8 mouse cellular contexts compared by ENCODE assay signal in genomic region chr3:85275075-85275474, GRCm38 (mm10).
A peak's percentile ranks its signal among the peaks of the same experiment; 100 is the strongest.
DNase-seq lines count a peak whose midpoint lies in the region; ATAC-seq lines count a peak whose summit lies in the region.

No protein-coding gene starts in this region.

- H3K4me3 ChIP-seq in forebrain, embryonic 15.5 days = no peak overlapping the region
- no peak overlapping the region for H3K4me3 ChIP-seq in forebrain, embryonic 13.5 days
- no peak overlapping the region for H3K4me3 ChIP-seq in heart, embryonic 13.5 days
- no peak overlapping the region for H3K4me3 ChIP-seq in limb, embryonic 12.5 days (replicated peaks)
- H3K4me3 ChIP-seq in stomach, embryonic 15.5 days (replicated peaks) = no peak overlapping the region

- no peaks in the 10 kb centered on the region for H3K27me3 ChIP-seq in forebrain, embryonic 15.5 days
- no peaks in the 10 kb centered on the region for H3K27me3 ChIP-seq in forebrain, embryonic 13.5 days
- H3K27me3 ChIP-seq in heart, embryonic 13.5 days (replicated peaks) = no peaks in the 10 kb centered on the region
- H3K27me3 ChIP-seq in limb, embryonic 12.5 days = no peaks in the 10 kb centered on the region
- no peaks in the 10 kb centered on the region for H3K27me3 ChIP-seq in stomach, embryonic 15.5 days (replicated peaks)

- ATAC-seq in forebrain, embryonic 15.5 days (replicated peaks) = 0 out of 2 replicates have a peak, but pooled peaks have one; percentile 35
- ATAC-seq in forebrain, embryonic 13.5 days = no peak
- ATAC-seq in heart, embryonic 13.5 days (ENCODE audit: extremely low read depth, insufficient number of reproducible peaks, low FRiP score, low TSS enrichment) = no peak
- ATAC-seq in limb, embryonic 12.5 days (ENCODE audit: insufficient number of reproducible peaks, insufficient read depth, low FRiP score, low TSS enrichment, low read depth) = peak; percentile 63; the same call in 1 of the 2 replicates
- 0 out of 2 replicates have a peak, but pooled peaks have one; percentile 50 for ATAC-seq in stomach, embryonic 15.5 days (ENCODE audit: insufficient read depth, low FRiP score, low read depth)

- H3K4me2 ChIP-seq in forebrain, embryonic 15.5 days (replicated peaks) = no peak overlapping the region
- no peak overlapping the region for H3K4me2 ChIP-seq in forebrain, embryonic 13.5 days
- peak overlapping the region; percentile 1; the same call in 1 of the 2 replicates for H3K4me2 ChIP-seq in heart, embryonic 13.5 days
- H3K4me2 ChIP-seq in limb, embryonic 12.5 days = no peak overlapping the region
- H3K4me2 ChIP-seq in stomach, embryonic 15.5 days = no peak overlapping the region

- no peaks in the 10 kb centered on the region for H3K9me3 ChIP-seq in forebrain, embryonic 15.5 days
- no peaks in the 10 kb centered on the region for H3K9me3 ChIP-seq in forebrain, embryonic 13.5 days (replicated peaks)
- H3K9me3 ChIP-seq in heart, embryonic 13.5 days = no peaks in the 10 kb centered on the region
- H3K9me3 ChIP-seq in limb, embryonic 12.5 days = no peaks in the 10 kb centered on the region
- no peaks in the 10 kb centered on the region for H3K9me3 ChIP-seq in stomach, embryonic 15.5 days

- no peak overlapping the region for H3K27ac ChIP-seq in forebrain, embryonic 15.5 days (replicated peaks)
- H3K27ac ChIP-seq in forebrain, embryonic 13.5 days = no peak overlapping the region
- H3K27ac ChIP-seq in heart, embryonic 13.5 days (replicated peaks) = 0 out of 2 replicates have a peak overlapping the region, but pooled peaks have one; percentile 21
- H3K27ac ChIP-seq in limb, embryonic 12.5 days = no peak overlapping the region
- no peak overlapping the region for H3K27ac ChIP-seq in stomach, embryonic 15.5 days

- H3K9ac ChIP-seq in forebrain, embryonic 15.5 days (replicated peaks) = no peak overlapping the region
- no peak overlapping the region for H3K9ac ChIP-seq in forebrain, embryonic 13.5 days
- no peak overlapping the region for H3K9ac ChIP-seq in heart, embryonic 13.5 days
- no peak overlapping the region for H3K9ac ChIP-seq in limb, embryonic 12.5 days (replicated peaks)
- H3K9ac ChIP-seq in stomach, embryonic 15.5 days = no peak overlapping the region

- WGBS in forebrain, embryonic 15.5 days = 41% methylated on average over 10 of the region's 10 CpGs
- 37% methylated on average over 10 of the region's 10 CpGs for WGBS in forebrain, embryonic 13.5 days
- WGBS in heart, embryonic 13.5 days = 24% methylated on average over 10 of the region's 10 CpGs
- 57% methylated on average over 10 of the region's 10 CpGs for WGBS in limb, embryonic 12.5 days
- 41% methylated on average over 10 of the region's 10 CpGs for WGBS in stomach, embryonic 15.5 days

- no peaks in the 10 kb centered on the region for H3K36me3 ChIP-seq in forebrain, embryonic 15.5 days
- H3K36me3 ChIP-seq in forebrain, embryonic 13.5 days (ENCODE audit: poor library complexity, severe bottlenecking) = no peaks in the 10 kb centered on the region
- H3K36me3 ChIP-seq in heart, embryonic 13.5 days = no peaks in the 10 kb centered on the region
- no peaks in the 10 kb centered on the region for H3K36me3 ChIP-seq in limb, embryonic 12.5 days
- H3K36me3 ChIP-seq in stomach, embryonic 15.5 days = no peaks in the 10 kb centered on the region

- H3K4me1 ChIP-seq in forebrain, embryonic 15.5 days = no peaks in the 10 kb centered on the region
- no peaks in the 10 kb centered on the region for H3K4me1 ChIP-seq in forebrain, embryonic 13.5 days
- H3K4me1 ChIP-seq in heart, embryonic 13.5 days = peaks cover 20% of the 10 kb centered on the region
- no peaks in the 10 kb centered on the region for H3K4me1 ChIP-seq in limb, embryonic 12.5 days (replicated peaks)
- no peaks in the 10 kb centered on the region for H3K4me1 ChIP-seq in stomach, embryonic 15.5 days

- DNase-seq in A20 (ENCODE audit: low read depth, low spot score) = peak; percentile 32
- DNase-seq in cerebellum, postnatal 14 days = peak; percentile 55 to 75
- no peak for DNase-seq in c-Kit-positive CD71-positive TER-119-positive erythroid progenitor cells, embryonic 14.5 days (ENCODE audit: low spot score)

Comparison
In these comparisons a context has a peak if more than half of its experiments do, and no peak if none do; other contexts are left out.
1. ATAC-seq: peak in forebrain, embryonic 15.5 days (single experiment), limb, embryonic 12.5 days (single experiment) and stomach, embryonic 15.5 days (single experiment); none in forebrain, embryonic 13.5 days (single experiment) and heart, embryonic 13.5 days (single experiment).